Mouse (Mus musculus): ENCODE data around the gene Fnbp1. TPM values are rescaled to one million over a fixed set of nuclear protein-coding genes. Genes with fewer than 3 reads are reported as not detected.
A peak's percentile ranks its signal among the peaks of the same experiment; 100 is the strongest.
"Not testable (repeated sequence)": the region's sequence is repeated elsewhere in the genome, so short reads cannot be mapped to it uniquely, and the experiment has no call there.

Fnbp1 gene
- polyA plus RNA-seq (2016; fragmentation: Nextera tagmentation; extraction: Ambion mirVana) = 15.3 and 19.8 TPM in 2 replicates

DNA sequence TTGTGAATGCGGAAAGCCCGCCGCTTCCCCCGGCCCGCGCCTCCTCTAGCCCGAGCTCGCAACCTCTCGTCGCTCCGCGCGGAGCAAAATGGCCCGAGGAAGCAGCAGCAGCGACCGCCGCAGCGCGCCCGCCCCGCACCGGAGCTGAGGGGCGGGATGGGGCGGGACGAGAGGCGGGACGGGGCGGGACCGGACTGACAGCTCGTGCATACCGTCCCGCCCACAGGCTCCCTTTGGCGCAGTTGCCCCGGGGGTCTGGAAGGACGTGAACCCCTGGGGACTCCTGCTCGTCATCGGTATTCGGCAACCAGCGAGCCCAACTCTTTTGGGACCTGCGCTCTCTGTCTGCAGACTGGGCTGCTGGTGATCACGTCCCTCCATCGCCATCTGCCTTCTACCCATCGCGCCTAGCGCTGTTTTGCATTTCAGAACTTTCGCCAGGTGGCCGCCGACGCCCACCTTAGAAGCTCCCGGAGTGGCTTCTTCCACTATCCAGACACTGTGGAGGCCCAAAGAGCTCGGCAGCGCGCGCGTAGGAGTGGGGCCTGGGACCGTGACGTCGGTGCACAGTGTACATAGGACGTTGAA, at the start of gene Fnbp1:
TSS of gene Fnbp1 (minus strand) at position 142 of the 588 bp plus-strand sequence.
- Histone ChIP-seq H3K4me3 (replicated peaks) (peak within 1 kb of the TSS; percentile 83), H3K27ac (peak within 1 kb of the TSS; percentile 83), H3K27me3 (peaks cover 12% of the 10 kb centered on the region; the same call in 1 of the 2 replicates), H3K9ac (replicated peaks) (peak within 1 kb of the TSS; percentile 90), H3K36me3 (peaks cover 15% of the 10 kb centered on the region), H3K9me3 (no peaks in the 10 kb centered on the region), H3K4me1 (replicated peaks) (peaks cover 22% of the 10 kb centered on the region), H3K4me2 (peak within 1 kb of the TSS; percentile 92)
- ATAC-seq (ENCODE audit: insufficient number of reproducible peaks, insufficient read depth, low FRiP score, low TSS enrichment, low read depth) = peak; percentile 86
- WGBS = under 1% methylated on average over 59 of the region's 59 CpGs

DNA sequence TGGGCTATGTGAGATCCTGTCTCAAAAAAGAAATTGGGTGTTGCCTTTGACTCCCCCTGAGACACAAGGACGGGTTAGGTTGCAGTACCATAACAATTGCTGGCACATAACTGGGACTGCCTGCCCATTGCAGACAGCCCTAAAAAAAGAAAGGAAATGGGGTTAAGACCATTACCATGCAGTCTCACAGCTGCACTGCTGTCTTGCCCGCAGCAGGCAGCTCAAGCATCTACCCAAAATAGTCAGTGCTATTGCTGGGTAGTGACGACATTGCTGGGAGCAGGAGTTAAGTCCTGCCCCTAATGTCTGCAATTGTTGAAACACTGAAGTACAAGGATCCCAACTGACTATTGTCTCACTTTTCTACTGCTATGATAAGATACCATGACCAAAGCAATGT, 47.8 kb upstream of the Fnbp1 start:
- no peak overlapping the region for H3K4me2 ChIP-seq
- WGBS = 91% methylated on average over 3 of the region's 3 CpGs
- no peaks in the 10 kb centered on the region for H3K27me3 ChIP-seq
- no peaks in the 10 kb centered on the region for H3K9me3 ChIP-seq
- H3K27ac ChIP-seq = no peak overlapping the region
- no peak overlapping the region for H3K9ac ChIP-seq (replicated peaks)
- H3K4me3 ChIP-seq (replicated peaks) = no peak overlapping the region
- H3K36me3 ChIP-seq = peaks cover 89% of the 10 kb centered on the region
- no peaks in the 10 kb centered on the region for H3K4me1 ChIP-seq (replicated peaks)
- no peak for ATAC-seq (ENCODE audit: insufficient number of reproducible peaks, insufficient read depth, low FRiP score, low TSS enrichment, low read depth)

DNA sequence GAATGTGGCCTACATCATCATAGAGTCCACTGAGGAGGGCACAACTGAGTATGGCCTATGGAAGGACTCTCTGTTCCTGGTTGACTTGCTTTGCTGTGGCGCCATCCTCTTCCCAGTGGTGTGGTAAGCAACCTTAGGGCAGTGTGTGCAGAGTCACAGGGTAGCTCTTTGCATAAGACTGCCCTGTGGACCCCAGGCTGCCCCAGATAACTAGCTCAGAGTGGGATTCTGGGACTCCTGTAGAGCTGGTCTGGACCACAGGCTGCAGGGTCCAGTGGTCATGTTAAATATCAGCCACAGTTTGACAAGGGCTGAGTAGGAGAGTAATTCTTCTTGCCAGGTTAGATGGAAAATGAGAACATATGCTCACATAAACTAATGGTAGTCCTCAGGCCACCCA, 46.9 kb upstream of the Fnbp1 start:
- Histone ChIP-seq H3K9ac (replicated peaks) (no peak overlapping the region), H3K4me3 (replicated peaks) (no peak overlapping the region), H3K9me3 (no peaks in the 10 kb centered on the region), H3K27me3 (no peaks in the 10 kb centered on the region), H3K27ac (no peak overlapping the region), H3K4me2 (no peak overlapping the region), H3K36me3 (peaks cover 93% of the 10 kb centered on the region), H3K4me1 (replicated peaks) (no peaks in the 10 kb centered on the region)
- WGBS = 91% methylated on average over 1 of the region's 1 CpGs
- ATAC-seq (ENCODE audit: insufficient number of reproducible peaks, insufficient read depth, low FRiP score, low TSS enrichment, low read depth) = no peak

DNA sequence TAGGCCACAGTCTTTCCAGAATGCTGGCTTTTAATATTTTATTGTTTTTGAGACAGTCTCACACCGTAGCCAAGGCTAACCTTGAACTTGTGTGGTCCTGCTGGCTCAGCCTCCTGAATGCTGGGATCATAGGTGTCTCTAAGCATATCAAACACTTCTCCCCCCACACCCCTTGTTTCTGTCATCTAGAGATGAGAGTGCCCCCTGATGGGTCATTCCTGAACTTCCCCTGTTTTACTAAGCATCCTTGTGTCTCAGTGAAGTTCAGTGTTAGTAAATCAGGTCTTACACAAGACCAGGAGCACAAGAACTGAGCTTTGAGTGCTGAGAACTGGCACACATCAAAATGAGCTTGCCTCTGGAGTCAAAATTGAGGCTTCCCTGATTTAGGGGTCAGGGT, 42.0 kb upstream of the Fnbp1 start:
- ATAC-seq (ENCODE audit: insufficient number of reproducible peaks, insufficient read depth, low FRiP score, low TSS enrichment, low read depth) = no peak

DNA sequence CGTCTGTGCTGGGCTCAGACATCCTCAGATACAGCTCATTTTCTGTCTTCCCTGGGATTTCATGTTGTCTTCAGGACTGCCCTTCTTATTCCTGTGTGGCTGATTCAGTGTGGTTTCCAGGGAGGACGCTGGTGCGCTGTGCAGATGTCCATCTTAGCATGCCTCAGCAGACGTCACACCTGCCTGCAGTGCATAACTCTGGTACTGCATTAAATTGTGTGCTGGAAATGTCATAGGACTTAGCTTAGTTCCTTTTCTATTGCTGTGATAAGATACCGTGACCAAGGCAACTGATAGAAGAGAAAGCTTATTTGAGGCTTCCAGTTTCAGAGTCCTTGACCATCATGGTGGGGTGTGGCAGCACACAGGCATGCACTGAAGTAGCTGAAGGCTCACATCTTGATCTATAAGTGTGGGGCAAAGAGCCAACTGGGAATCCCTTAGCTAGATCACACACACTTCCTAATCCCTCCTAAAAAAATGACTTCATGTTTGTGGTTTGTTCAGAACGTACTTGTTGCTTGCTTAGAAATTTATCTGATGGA, 41.0 kb upstream of the Fnbp1 start:
- Histone ChIP-seq H3K4me2 (no peak overlapping the region), H3K4me1 (replicated peaks) (no peaks in the 10 kb centered on the region), H3K9me3 (no peaks in the 10 kb centered on the region), H3K9ac (replicated peaks) (no peak overlapping the region), H3K27me3 (no peaks in the 10 kb centered on the region), H3K27ac (no peak overlapping the region), H3K36me3 (peaks cover 97% of the 10 kb centered on the region), H3K4me3 (replicated peaks) (no peak overlapping the region)
- WGBS = 92% methylated on average over 6 of the region's 6 CpGs
- no peak for ATAC-seq (ENCODE audit: insufficient number of reproducible peaks, insufficient read depth, low FRiP score, low TSS enrichment, low read depth)

More for the DNA sequence above, 42.0 kb upstream of the Fnbp1 start:
- H3K4me3 ChIP-seq (replicated peaks) = no peak overlapping the region
- no peaks in the 10 kb centered on the region for H3K9me3 ChIP-seq
- H3K36me3 ChIP-seq = peaks cover 95% of the 10 kb centered on the region
- H3K4me2 ChIP-seq = no peak overlapping the region
- no peaks in the 10 kb centered on the region for H3K4me1 ChIP-seq (replicated peaks)
- H3K9ac ChIP-seq (replicated peaks) = no peak overlapping the region
- no peak overlapping the region for H3K27ac ChIP-seq
- WGBS = 100% methylated on average over 1 of the region's 1 CpGs
- H3K27me3 ChIP-seq = no peaks in the 10 kb centered on the region

DNA sequence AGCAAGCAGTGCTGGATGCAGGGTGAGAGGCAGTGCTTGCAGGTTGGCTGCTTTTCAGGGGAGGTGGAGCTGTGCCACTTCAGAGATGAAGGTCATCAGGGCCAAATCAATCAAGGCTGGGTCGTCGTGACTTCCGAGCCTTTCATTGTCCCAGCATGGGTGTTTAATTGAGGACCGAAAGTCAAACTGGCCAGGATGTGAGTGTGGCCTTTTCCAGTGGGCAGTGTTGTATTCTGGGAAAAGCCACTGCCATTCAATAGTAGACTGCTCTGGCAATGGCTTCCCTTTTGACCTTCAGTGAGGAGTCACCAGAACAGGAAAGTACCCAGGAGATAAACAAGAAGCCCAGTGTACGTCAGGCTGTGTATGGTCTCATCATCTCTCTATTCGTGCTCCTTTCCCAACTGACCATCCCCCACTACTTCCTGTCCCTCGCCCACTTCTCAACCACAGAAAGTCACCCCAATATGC, 38.3 kb upstream of the Fnbp1 start:
- Histone ChIP-seq H3K27me3 (no peaks in the 10 kb centered on the region), H3K4me2 (no peak overlapping the region), H3K9me3 (no peaks in the 10 kb centered on the region; the same call in 1 of the 2 replicates), H3K9ac (replicated peaks) (no peak overlapping the region), H3K4me3 (replicated peaks) (no peak overlapping the region), H3K36me3 (peaks cover 99% of the 10 kb centered on the region), H3K27ac (no peak overlapping the region), H3K4me1 (replicated peaks) (no peaks in the 10 kb centered on the region)
- ATAC-seq (ENCODE audit: insufficient number of reproducible peaks, insufficient read depth, low FRiP score, low TSS enrichment, low read depth) = no peak
- WGBS = 65% methylated on average over 7 of the region's 7 CpGs

DNA sequence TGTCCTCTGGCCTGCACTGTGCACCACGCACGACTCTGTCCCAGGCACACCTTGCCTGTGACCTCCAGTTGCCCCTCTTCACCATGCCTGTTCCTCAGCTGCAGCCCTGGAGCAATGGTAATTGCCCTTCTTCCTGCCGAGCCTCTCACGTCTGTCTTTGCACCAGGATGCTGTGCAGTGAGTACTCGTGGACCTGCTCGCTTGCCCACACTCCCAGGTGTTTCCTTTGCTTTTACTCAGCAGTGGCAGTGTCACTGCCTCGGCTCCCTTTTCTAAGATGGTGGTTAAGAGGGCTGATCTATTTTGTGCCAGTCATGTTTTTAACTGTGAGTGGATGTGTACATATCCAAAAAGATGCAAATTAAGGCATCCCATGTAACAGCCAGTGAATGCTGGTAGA, 37.7 kb upstream of the Fnbp1 start:
- no peak overlapping the region for H3K4me3 ChIP-seq (replicated peaks)
- no peaks in the 10 kb centered on the region; the same call in 1 of the 2 replicates for H3K9me3 ChIP-seq
- H3K27ac ChIP-seq = no peak overlapping the region
- ATAC-seq (ENCODE audit: insufficient number of reproducible peaks, insufficient read depth, low FRiP score, low TSS enrichment, low read depth) = no peak
- 73% methylated on average over 7 of the region's 7 CpGs for WGBS
- peaks cover 99% of the 10 kb centered on the region for H3K36me3 ChIP-seq
- H3K4me1 ChIP-seq (replicated peaks) = no peaks in the 10 kb centered on the region
- no peak overlapping the region for H3K9ac ChIP-seq (replicated peaks)
- no peaks in the 10 kb centered on the region for H3K27me3 ChIP-seq
- no peak overlapping the region for H3K4me2 ChIP-seq

DNA sequence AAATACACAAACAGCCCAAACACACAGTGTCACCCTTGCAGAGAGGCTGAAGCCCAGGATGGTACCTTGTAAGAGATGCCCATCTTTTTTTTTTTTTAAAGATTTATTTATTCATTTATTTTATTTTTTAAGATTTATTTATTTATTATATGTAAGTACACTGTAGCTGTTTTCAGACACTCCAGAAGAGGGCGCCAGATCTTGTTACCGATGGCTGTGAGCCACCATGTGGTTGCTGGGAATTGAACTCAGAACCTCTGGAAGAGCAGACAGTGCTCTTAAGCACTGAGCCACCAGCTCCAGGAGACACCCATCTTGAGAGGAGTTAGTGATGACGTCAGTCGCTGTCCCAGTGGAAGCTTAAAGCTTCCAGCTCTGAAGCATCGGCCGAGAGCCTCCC, 36.8 kb upstream of the Fnbp1 start:
- H3K36me3 ChIP-seq = peaks cover 98% of the 10 kb centered on the region
- 79% methylated on average over 6 of the region's 6 CpGs for WGBS

DNA sequence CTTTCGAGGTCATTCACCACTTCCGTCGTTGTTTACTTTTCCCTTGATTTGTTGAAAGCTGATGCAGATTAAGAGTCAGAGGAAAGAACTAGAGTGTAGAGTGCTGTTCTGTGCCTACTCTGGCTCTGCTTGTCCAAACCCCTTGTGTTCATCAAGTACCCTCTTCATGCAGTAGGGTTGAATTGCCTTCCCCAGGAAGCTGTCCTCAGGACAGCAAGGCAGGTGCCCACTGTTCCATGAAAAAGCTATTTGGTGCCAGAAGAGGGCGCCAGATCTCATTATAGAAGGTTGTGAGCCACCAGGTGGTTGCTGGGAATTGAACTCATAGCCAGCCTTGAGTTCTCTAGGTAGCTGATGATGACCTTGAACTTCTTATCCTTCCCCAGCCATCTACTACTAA, 31.5 kb upstream of the Fnbp1 start:
- Histone ChIP-seq H3K9me3 (no peaks in the 10 kb centered on the region; the same call in 1 of the 2 replicates), H3K27me3 (no peaks in the 10 kb centered on the region), H3K27ac (no peak overlapping the region), H3K4me2 (no peak overlapping the region), H3K9ac (replicated peaks) (no peak overlapping the region), H3K4me3 (replicated peaks) (no peak overlapping the region), H3K4me1 (replicated peaks) (no peaks in the 10 kb centered on the region), H3K36me3 (peaks cover 99% of the 10 kb centered on the region)
- ATAC-seq (ENCODE audit: insufficient number of reproducible peaks, insufficient read depth, low FRiP score, low TSS enrichment, low read depth) = no peak
- 81% methylated on average over 4 of the region's 4 CpGs for WGBS

More for the DNA sequence above, 36.8 kb upstream of the Fnbp1 start:
- not testable (repeated sequence) for H3K9ac ChIP-seq (replicated peaks); H3K27me3 ChIP-seq; H3K4me3 ChIP-seq (replicated peaks); ATAC-seq (ENCODE audit: insufficient number of reproducible peaks, insufficient read depth, low FRiP score, low TSS enrichment, low read depth); H3K27ac ChIP-seq; H3K4me1 ChIP-seq (replicated peaks); H3K9me3 ChIP-seq; H3K4me2 ChIP-seq

DNA sequence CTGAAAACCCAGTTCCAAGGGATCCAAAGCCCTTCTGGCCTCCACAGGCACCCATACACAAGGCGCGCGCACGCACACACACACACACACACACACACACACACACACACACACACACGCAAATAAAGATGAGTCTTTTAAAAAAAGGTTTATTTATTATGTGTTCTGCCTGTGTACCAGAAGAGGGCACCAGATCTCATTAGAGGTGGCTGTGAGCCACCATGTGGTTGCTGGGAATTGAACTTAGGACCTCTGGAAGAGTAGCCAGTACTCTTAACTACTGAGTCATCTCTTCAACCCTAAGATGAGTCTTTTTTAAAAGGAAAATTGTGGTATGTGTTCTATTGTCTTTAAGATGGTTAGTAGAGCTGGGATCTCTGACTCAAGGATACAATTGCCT, 30.7 kb upstream of the Fnbp1 start:
- H3K4me3 ChIP-seq (replicated peaks) = no peak overlapping the region
- H3K36me3 ChIP-seq = peaks cover 99% of the 10 kb centered on the region
- H3K4me1 ChIP-seq (replicated peaks) = no peaks in the 10 kb centered on the region
- no peak overlapping the region for H3K4me2 ChIP-seq
- H3K9ac ChIP-seq (replicated peaks) = no peak overlapping the region
- no peak overlapping the region for H3K27ac ChIP-seq
- WGBS = 85% methylated on average over 5 of the region's 5 CpGs
- no peaks in the 10 kb centered on the region; the same call in 1 of the 2 replicates for H3K9me3 ChIP-seq
- H3K27me3 ChIP-seq = no peaks in the 10 kb centered on the region
- no peak for ATAC-seq (ENCODE audit: insufficient number of reproducible peaks, insufficient read depth, low FRiP score, low TSS enrichment, low read depth)

DNA sequence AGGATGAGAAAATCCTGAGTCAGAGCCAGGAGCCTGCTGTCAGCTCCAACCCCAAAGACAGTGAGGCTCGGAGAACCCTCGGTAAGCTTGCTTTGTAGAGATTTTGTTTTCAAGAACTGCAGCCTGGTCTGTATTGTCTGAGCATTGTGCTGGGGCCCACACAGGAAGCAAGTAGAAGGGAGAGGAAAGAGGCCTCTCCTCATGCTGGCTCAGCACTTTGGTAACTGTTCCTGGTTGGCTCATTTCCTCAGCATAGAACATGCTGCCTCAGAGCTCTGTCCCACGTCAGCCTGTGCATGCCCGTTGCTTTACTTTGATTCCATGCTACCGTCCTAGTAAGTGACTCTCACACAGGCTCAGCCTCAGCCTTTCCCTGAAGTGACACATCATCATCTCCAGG, 30.2 kb upstream of the Fnbp1 start:
- WGBS = 86% methylated on average over 5 of the region's 5 CpGs
- Histone ChIP-seq H3K4me3 (replicated peaks) (no peak overlapping the region), H3K9ac (replicated peaks) (no peak overlapping the region), H3K4me2 (no peak overlapping the region), H3K27ac (no peak overlapping the region), H3K4me1 (replicated peaks) (no peaks in the 10 kb centered on the region), H3K9me3 (no peaks in the 10 kb centered on the region; the same call in 1 of the 2 replicates), H3K36me3 (peaks cover 99% of the 10 kb centered on the region), H3K27me3 (no peaks in the 10 kb centered on the region)
- ATAC-seq (ENCODE audit: insufficient number of reproducible peaks, insufficient read depth, low FRiP score, low TSS enrichment, low read depth) = no peak

DNA sequence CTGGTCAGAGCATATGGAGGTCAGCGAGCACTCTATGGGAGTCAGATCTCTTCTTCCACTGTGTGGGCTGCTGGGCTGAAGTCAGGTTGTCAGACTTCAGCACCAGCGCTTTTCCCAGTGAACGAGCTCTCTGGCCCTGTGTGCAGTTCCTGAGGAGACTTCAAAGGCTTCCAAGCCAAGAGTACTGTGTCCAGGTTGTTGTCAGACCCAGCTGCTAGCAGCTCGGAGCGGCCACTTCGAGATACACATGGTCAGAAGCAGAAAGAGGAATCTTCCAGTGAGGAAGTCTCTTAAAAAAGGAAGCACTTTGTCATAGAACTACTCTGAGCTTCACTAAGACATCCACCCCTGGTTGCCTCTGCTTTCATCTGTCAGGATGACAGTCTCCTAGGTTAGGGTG, 28.4 kb upstream of the Fnbp1 start:
- Histone ChIP-seq H3K9me3 (no peaks in the 10 kb centered on the region), H3K27ac (no peak overlapping the region), H3K36me3 (peaks cover 87% of the 10 kb centered on the region), H3K4me1 (replicated peaks) (peaks cover 4% of the 10 kb centered on the region), H3K4me2 (no peak overlapping the region), H3K4me3 (replicated peaks) (no peak overlapping the region), H3K9ac (replicated peaks) (no peak overlapping the region), H3K27me3 (no peaks in the 10 kb centered on the region)
- WGBS = 93% methylated on average over 6 of the region's 6 CpGs
- no peak for ATAC-seq (ENCODE audit: insufficient number of reproducible peaks, insufficient read depth, low FRiP score, low TSS enrichment, low read depth)

Data from limb, embryonic 12.5 days (tissue).